In genomic region chr17:25874148-25874720, GRCm38 (mm10) we compare ENCODE assay signal across 1 mouse cellular context.
TF ChIP-seq lines count a peak whose summit lies in the region.

No protein-coding gene starts in this region.

TF ChIP-seq in CH12.LX, 34 proteins besides CTCF, POLR2A, EP300 and RAD21:
- 0 out of 2 replicates have a peak, but pooled peaks have one; percentile 12 for TF ChIP-seq SIN3A (IDR thresholded peaks at IDR 0.05; ENCODE audit: low read length)
- TF ChIP-seq CHD1 (IDR thresholded peaks at IDR 0.05; ENCODE audit: low read depth, low read length), result 0 out of 2 replicates have a peak, but pooled peaks have one; percentile 62
- TF ChIP-seq BHLHE40 (IDR thresholded peaks at IDR 0.05; ENCODE audit: low read depth, low read length), result no peak
